Mouse (Mus musculus) lung, embryonic 14.5 days (tissue): Measurements from ENCODE around the gene Ccdc33. TPM values are rescaled to one million over a fixed set of nuclear protein-coding genes. Genes with fewer than 3 reads are reported as not detected.

Experiments used
- ATAC-seq: fragments of 200-750 bp; cut with Nextera tagmentation; 2 replicates; pipeline ENCODE4 v1.8.0; 2017; ENCODE audit warnings: mild to moderate bottlenecking, moderate TSS enrichment, moderate library complexity; ENCODE audit not compliant: insufficient read depth
- DNase-seq: peaks from one replicate; pipeline ENCODE4 v3.0.0-alpha.2; 2015
- H3K27ac ChIP-seq: fragments of 300-500 bp; sonication (generic); 2 replicates; pipeline ENCODE4 v1.5.1; 2014; ENCODE audit warnings: low read depth, mild to moderate bottlenecking, moderate library complexity
- H3K27me3 ChIP-seq: fragments of 300-500 bp; sonication (generic); 2 replicates; pipeline ENCODE4 v1.6.1; 2014; ENCODE audit warnings: low read length, control low read depth; ENCODE audit not compliant: insufficient read depth
- H3K36me3 ChIP-seq: fragments of 300-500 bp; sonication (generic); 2 replicates; pipeline ENCODE4 v1.6.1; 2014; ENCODE audit warnings: control low read depth; ENCODE audit not compliant: insufficient read depth
- H3K4me1 ChIP-seq: fragments of 300-500 bp; sonication (generic); 2 replicates; pipeline ENCODE4 v1.6.1; 2014; ENCODE audit warnings: antibody characterized with exemption, control low read depth; ENCODE audit not compliant: insufficient read depth
- H3K4me2 ChIP-seq: fragments of 300-500 bp; sonication (generic); 2 replicates; pipeline ENCODE4 v1.6.1; 2014; ENCODE audit warnings: mild to moderate bottlenecking
- H3K4me3 ChIP-seq: fragments of 300-500 bp; sonication (generic); 2 replicates; pipeline ENCODE4 v1.5.1; 2014; ENCODE audit warnings: low read depth, low read length
- H3K9ac ChIP-seq: fragments of 300-500 bp; sonication (generic); 2 replicates; pipeline ENCODE4 v1.6.1; 2014
- H3K9me3 ChIP-seq: fragments of 300-500 bp; sonication (generic); 2 replicates; pipeline ENCODE4 v1.6.1; 2016; ENCODE audit warnings: low read depth, low read length, control low read depth
- CTCF ChIP-seq: IDR thresholded peaks from 2 replicates; pipeline ENCODE4 v1.5.1; 2016; ENCODE audit warnings: antibody characterized with exemption, low read depth
- WGBS: fragments of 180-500 bp; shearing (Covaris S2); extraction: QIAGEN DNeasy Blood & Tissue Kit; methylation state at CpG from one replicate; pipeline ENCODE4 v1.1.7; 2014; 5-methylcytosine and 5-hydroxymethylcytosine counted together
- polyA plus RNA-seq: library from polyadenylated mRNA; unstranded; fragments of >200 nt; fragmentation: Nextera tagmentation; extraction: Ambion mirVana; gene quantifications from 2 replicates; pipeline ENCODE4 v1.2.1, GENCODE M21; 2014

Ccdc33 gene
- polyA plus RNA-seq, 1 experiment from 2014 or later, result not detected

- no peaks in the 10 kb centered on the region for H3K36me3 ChIP-seq
- H3K4me1 ChIP-seq, result peaks cover 7% of the 10 kb centered on the region; the same call in 1 of the 2 replicates
- H3K27ac ChIP-seq, result no peak overlapping the region
- ATAC-seq (no peak), DNase-seq (no peak)
- H3K4me3 ChIP-seq, result no peak overlapping the region
- WGBS, result 67% methylated on average over 1 of the region's 1 CpGs
- H3K4me2 ChIP-seq, result no peak overlapping the region
- no peaks in the 10 kb centered on the region for H3K27me3 ChIP-seq
- H3K9me3 ChIP-seq, result no peaks in the 10 kb centered on the region
- H3K9ac ChIP-seq, result no peak overlapping the region
- TF ChIP-seq CTCF, result no peak
These were observed 26.0 kb upstream of the Ccdc33 start for GRCm38 (mm10) chr9:58144664-58145063.

GRCm38 (mm10) chr9:58143419-58143818 is 24.8 kb upstream of the Ccdc33 start:
- Histone ChIP-seq H3K27me3 (no peaks in the 10 kb centered on the region), H3K4me3 (no peak overlapping the region), H3K4me1 (peaks cover 9% of the 10 kb centered on the region; the same call in 1 of the 2 replicates), H3K27ac (peak overlapping the region; percentile 73), H3K9ac (no peak overlapping the region), H3K4me2 (no peak overlapping the region), H3K36me3 (no peaks in the 10 kb centered on the region), H3K9me3 (no peaks in the 10 kb centered on the region)
- WGBS, result 12% methylated on average over 7 of the region's 7 CpGs
- DNase-seq (peak; percentile 92), ATAC-seq (peak; percentile 83)
- TF ChIP-seq CTCF, result no peak

GRCm38 (mm10) chr9:58139947-58140346 is 21.3 kb upstream of the Ccdc33 start:
- Histone ChIP-seq H3K27ac (no peak overlapping the region), H3K9ac (no peak overlapping the region), H3K4me2 (no peak overlapping the region), H3K4me1 (peaks cover 19% of the 10 kb centered on the region; the same call in 1 of the 2 replicates), H3K36me3 (no peaks in the 10 kb centered on the region), H3K4me3 (no peak overlapping the region), H3K9me3 (no peaks in the 10 kb centered on the region), H3K27me3 (no peaks in the 10 kb centered on the region)
- TF ChIP-seq CTCF, result no peak
- peak; percentile 78 for DNase-seq
- ATAC-seq, result peak; percentile 22; the same call in 1 of the 2 replicates
- WGBS, result 21% methylated on average over 6 of the region's 6 CpGs

- H3K9ac ChIP-seq, result no peak overlapping the region
- peaks cover 19% of the 10 kb centered on the region; the same call in 1 of the 2 replicates for H3K4me1 ChIP-seq
- no peak overlapping the region for H3K27ac ChIP-seq
- no peak for TF ChIP-seq CTCF
- DNase-seq (no peak), ATAC-seq (no peak)
- no peaks in the 10 kb centered on the region for H3K27me3 ChIP-seq
- H3K4me3 ChIP-seq, result no peak overlapping the region
- WGBS, result 24% methylated on average over 2 of the region's 2 CpGs
- no peaks in the 10 kb centered on the region for H3K36me3 ChIP-seq
- H3K9me3 ChIP-seq, result no peaks in the 10 kb centered on the region
- H3K4me2 ChIP-seq, result no peak overlapping the region
These were observed 17.3 kb upstream of the Ccdc33 start for GRCm38 (mm10) chr9:58135921-58136321.

- H3K4me3 ChIP-seq, result no peak overlapping the region
- DNase-seq, result no peak
These were observed 16.3 kb upstream of the Ccdc33 start for GRCm38 (mm10) chr9:58134906-58135305.

GRCm38 (mm10) chr9:58133893-58134884 is 15.6 kb upstream of the Ccdc33 start:
- no peak overlapping the region for H3K4me3 ChIP-seq
- TF ChIP-seq CTCF, result no peak
- H3K9ac ChIP-seq, result no peak overlapping the region
- H3K9me3 ChIP-seq, result no peaks in the 10 kb centered on the region
- peaks cover 14% of the 10 kb centered on the region for H3K4me1 ChIP-seq
- no peaks in the 10 kb centered on the region for H3K27me3 ChIP-seq
- no peak for DNase-seq
- ATAC-seq, result peak; percentile 45; the same call in 1 of the 2 replicates
- no peak overlapping the region for H3K27ac ChIP-seq
- no peaks in the 10 kb centered on the region for H3K36me3 ChIP-seq
- peak overlapping the region; percentile 27 for H3K4me2 ChIP-seq
- WGBS, result 7% methylated on average over 17 of the region's 17 CpGs

More at GRCm38 (mm10) chr9:58134906-58135305, 16.3 kb upstream of the Ccdc33 start:
- Histone ChIP-seq H3K4me1 (peaks cover 13% of the 10 kb centered on the region; the same call in 1 of the 2 replicates), H3K36me3 (no peaks in the 10 kb centered on the region), H3K27me3 (no peaks in the 10 kb centered on the region), H3K9me3 (no peaks in the 10 kb centered on the region), H3K27ac (no peak overlapping the region), H3K4me2 (peak overlapping the region; percentile 27; the same call in 1 of the 2 replicates), H3K9ac (no peak overlapping the region)
- ATAC-seq, result no peak
- TF ChIP-seq CTCF, result no peak
- 26% methylated on average over 7 of the region's 7 CpGs for WGBS

GRCm38 (mm10) chr9:58131735-58132134 is 13.1 kb upstream of the Ccdc33 start:
- no peak for TF ChIP-seq CTCF
- Histone ChIP-seq H3K27ac (no peak overlapping the region), H3K9me3 (no peaks in the 10 kb centered on the region), H3K4me1 (peaks cover 24% of the 10 kb centered on the region), H3K4me3 (no peak overlapping the region), H3K9ac (no peak overlapping the region), H3K36me3 (no peaks in the 10 kb centered on the region), H3K27me3 (no peaks in the 10 kb centered on the region), H3K4me2 (no peak overlapping the region)
- 57% methylated on average over 7 of the region's 7 CpGs for WGBS
- ATAC-seq (no peak), DNase-seq (no peak)
